Comparison of ENCODE assay signal across 18 mouse cellular contexts in genomic region chr12:110699171-110699547, GRCm38 (mm10). TPM values are rescaled to one million over a fixed set of nuclear protein-coding genes. Genes with fewer than 3 reads are reported as not detected.
A peak's percentile ranks its signal among the peaks of the same experiment; 100 is the strongest.
DNase-seq lines count a peak whose midpoint lies in the region; ATAC-seq and TF ChIP-seq lines count a peak whose summit lies in the region.
"Had no signal": no experiment of that assay in that cellular context is flagged by ENCODE, and none has a peak within 500 bp of the region (broad histone marks: within the 10 kb centered on the region; RNA-seq: fewer than 3 reads in every experiment).

No protein-coding gene starts in this region.

- peak overlapping the region; percentile 73 for H3K9ac ChIP-seq in heart, embryonic 13.5 days
- H3K9ac ChIP-seq in heart, adult 2 months (ENCODE audit: low read depth, low read length) = no peak overlapping the region
- peak overlapping the region; percentile 32 for H3K9ac ChIP-seq in midbrain, embryonic 11.5 days (ENCODE audit: low read length)
- H3K9ac ChIP-seq in midbrain, embryonic 14.5 days (replicated peaks; ENCODE audit: low read length) = no peak overlapping the region
- peak overlapping the region; percentile 40; the same call in 1 of the 2 replicates for H3K9ac ChIP-seq in intestine, embryonic 16.5 days (ENCODE audit: low read depth, low read length)
- H3K9ac ChIP-seq in stomach, embryonic 15.5 days = no peak overlapping the region
- H3K9ac ChIP-seq: embryonic facial prominence, embryonic 12.5 days had no signal

- peak overlapping the region; percentile 54 for H3K4me2 ChIP-seq in heart, embryonic 13.5 days
- H3K4me2 ChIP-seq in midbrain, embryonic 11.5 days = no peak overlapping the region
- no peak overlapping the region for H3K4me2 ChIP-seq in midbrain, embryonic 14.5 days (ENCODE audit: low read length)
- H3K4me2 ChIP-seq in intestine, embryonic 16.5 days (ENCODE audit: low read depth, low read length) = no peak overlapping the region
- H3K4me2 ChIP-seq in stomach, embryonic 15.5 days = peak overlapping the region; percentile 25
- H3K4me2 ChIP-seq: embryonic facial prominence, embryonic 12.5 days had no signal

- peaks cover 8% of the 10 kb centered on the region for H3K36me3 ChIP-seq in heart, embryonic 13.5 days
- H3K36me3 ChIP-seq in heart, adult 2 months (ENCODE audit: control insufficient read depth, insufficient read depth, low read length) = peaks cover 9% of the 10 kb centered on the region
- 0 out of 2 replicates have a peak, but pooled peaks cover 4% of the 10 kb centered on the region for H3K36me3 ChIP-seq in midbrain, embryonic 11.5 days (ENCODE audit: control insufficient read depth, insufficient read depth, low read length)
- peaks cover 8% of the 10 kb centered on the region for H3K36me3 ChIP-seq in midbrain, embryonic 14.5 days (ENCODE audit: control insufficient read depth, insufficient read depth, low read length)
- H3K36me3 ChIP-seq in intestine, embryonic 16.5 days (ENCODE audit: control insufficient read depth, insufficient read depth, low read length) = no peaks in the 10 kb centered on the region
- H3K36me3 ChIP-seq in stomach, embryonic 15.5 days = peaks cover 5% of the 10 kb centered on the region; the same call in 1 of the 2 replicates

- no peak overlapping the region for H3K4me3 ChIP-seq in heart, embryonic 13.5 days
- H3K4me3 ChIP-seq in heart, adult 2 months = no peak overlapping the region
- no peak overlapping the region for H3K4me3 ChIP-seq in midbrain, embryonic 11.5 days (ENCODE audit: low read depth, low read length)
- no peak overlapping the region for H3K4me3 ChIP-seq in midbrain, embryonic 14.5 days (replicated peaks; ENCODE audit: low read depth, low read length)
- H3K4me3 ChIP-seq in intestine, embryonic 16.5 days (ENCODE audit: low read length) = no peak overlapping the region
- no peak overlapping the region for H3K4me3 ChIP-seq in stomach, embryonic 15.5 days (replicated peaks)
- H3K4me3 ChIP-seq: embryonic facial prominence, embryonic 12.5 days had no signal

- no peaks in the 10 kb centered on the region for H3K9me3 ChIP-seq in heart, embryonic 13.5 days
- H3K9me3 ChIP-seq in midbrain, embryonic 11.5 days (ENCODE audit: control insufficient read depth, low read length) = no peaks in the 10 kb centered on the region
- H3K9me3 ChIP-seq in midbrain, embryonic 14.5 days (ENCODE audit: control insufficient read depth, low read length) = no peaks in the 10 kb centered on the region
- no peaks in the 10 kb centered on the region for H3K9me3 ChIP-seq in intestine, embryonic 16.5 days (ENCODE audit: control insufficient read depth, low read length)
- H3K9me3 ChIP-seq in stomach, embryonic 15.5 days = no peaks in the 10 kb centered on the region
- H3K9me3 ChIP-seq: embryonic facial prominence, embryonic 12.5 days had no signal

- WGBS in heart, embryonic 13.5 days = 48% methylated on average over 2 of the region's 2 CpGs
- 38% methylated on average over 2 of the region's 2 CpGs for WGBS in heart, adult 2 months
- WGBS in midbrain, embryonic 11.5 days = 58% methylated on average over 2 of the region's 2 CpGs
- 62% methylated on average over 2 of the region's 2 CpGs for WGBS in midbrain, embryonic 14.5 days
- 44% methylated on average over 2 of the region's 2 CpGs for WGBS in intestine, embryonic 16.5 days
- WGBS in stomach, embryonic 15.5 days = 31% methylated on average over 2 of the region's 2 CpGs

- TF ChIP-seq POLR2A in heart, adult 2 months (IDR thresholded peaks at IDR 0.05; ENCODE audit: insufficient read depth, low read depth, low read length) = no peak

- peaks cover 54% of the 10 kb centered on the region for H3K4me1 ChIP-seq in heart, embryonic 13.5 days
- H3K4me1 ChIP-seq in heart, adult 2 months (ENCODE audit: control insufficient read depth, insufficient read depth, low read length) = peaks cover 4% of the 10 kb centered on the region
- H3K4me1 ChIP-seq in midbrain, embryonic 11.5 days (ENCODE audit: control insufficient read depth, insufficient read depth, low read length) = peaks cover 7% of the 10 kb centered on the region
- peaks cover 11% of the 10 kb centered on the region for H3K4me1 ChIP-seq in midbrain, embryonic 14.5 days (ENCODE audit: control insufficient read depth, insufficient read depth, low read length)
- H3K4me1 ChIP-seq in intestine, embryonic 16.5 days (ENCODE audit: control insufficient read depth, insufficient read depth, low read length) = peaks cover 17% of the 10 kb centered on the region
- H3K4me1 ChIP-seq in stomach, embryonic 15.5 days = peaks cover 21% of the 10 kb centered on the region

- intact Hi-C loops in heart, adult 2 months (cut with DNase I) = no loop called here

- no peak for ATAC-seq in heart, embryonic 13.5 days (ENCODE audit: extremely low read depth, insufficient number of reproducible peaks, low FRiP score, low TSS enrichment)
- ATAC-seq in midbrain, embryonic 11.5 days (ENCODE audit: low FRiP score) = no peak
- ATAC-seq in midbrain, embryonic 14.5 days (ENCODE audit: low FRiP score, low TSS enrichment) = no peak
- ATAC-seq in intestine, embryonic 16.5 days = no peak
- no peak for ATAC-seq in stomach, embryonic 15.5 days (ENCODE audit: insufficient read depth, low FRiP score, low read depth)

- no peaks in the 10 kb centered on the region for H3K27me3 ChIP-seq in heart, embryonic 13.5 days (replicated peaks)
- H3K27me3 ChIP-seq in heart, adult 2 months (ENCODE audit: control insufficient read depth, insufficient read depth, low read length) = no peaks in the 10 kb centered on the region
- no peaks in the 10 kb centered on the region for H3K27me3 ChIP-seq in midbrain, embryonic 11.5 days (ENCODE audit: control insufficient read depth, insufficient read depth, low read length)
- no peaks in the 10 kb centered on the region for H3K27me3 ChIP-seq in midbrain, embryonic 14.5 days (ENCODE audit: control insufficient read depth, insufficient read depth, low read length)
- no peaks in the 10 kb centered on the region for H3K27me3 ChIP-seq in intestine, embryonic 16.5 days (replicated peaks; ENCODE audit: control insufficient read depth, insufficient read depth, low read length)
- no peaks in the 10 kb centered on the region for H3K27me3 ChIP-seq in stomach, embryonic 15.5 days (replicated peaks)
- H3K27me3 ChIP-seq: embryonic facial prominence, embryonic 12.5 days had no signal

- no peak overlapping the region; the same call in 1 of the 2 replicates for H3K27ac ChIP-seq in heart, embryonic 13.5 days (replicated peaks)
- H3K27ac ChIP-seq in heart, adult 2 months = no peak overlapping the region
- H3K27ac ChIP-seq in midbrain, embryonic 11.5 days (ENCODE audit: low read depth, low read length) = no peak overlapping the region
- H3K27ac ChIP-seq in midbrain, embryonic 14.5 days (replicated peaks; ENCODE audit: low read depth, low read length) = no peak overlapping the region
- H3K27ac ChIP-seq in intestine, embryonic 16.5 days (ENCODE audit: low read length) = no peak overlapping the region
- peak overlapping the region; percentile 49; the same call in 1 of the 2 replicates for H3K27ac ChIP-seq in stomach, embryonic 15.5 days
- H3K27ac ChIP-seq: embryonic facial prominence, embryonic 12.5 days had no signal

- no peak for DNase-seq in heart, adult 2 months
- peak; percentile 23 for DNase-seq in midbrain, embryonic 11.5 days (ENCODE audit: low spot score, missing footprints)
- no peak for DNase-seq in midbrain, embryonic 14.5 days
- DNase-seq in right cerebral cortex, postnatal 14 days = no peak
- DNase-seq in layer of hippocampus, adult 9-11 months = no peak
- DNase-seq: cerebellum, adult 9-11 months; heart, postnatal 14 days; kidney, adult 9 months had no signal

- TF ChIP-seq CTCF in heart, adult 2 months (IDR thresholded peaks at IDR 0.05) = no peak

- no peak for TF ChIP-seq EP300 in heart, adult 2 months (IDR thresholded peaks at IDR 0.05; ENCODE audit: insufficient read depth, low read depth, low read length)

- peaks cover 2% of the 10 kb centered on the region; the same call in 1 of the 2 replicates for H3K79me2 ChIP-seq in heart, adult 2 months (replicated peaks; ENCODE audit: control insufficient read depth, insufficient read depth, low read length)

RNA-seq across cellular contexts. Expression of gene Hsp90aa1, which starts 3.4 kb away (rescaled TPM):
- polyA plus RNA-seq in heart, embryonic 13.5 days (2015; fragmentation: Nextera tagmentation; extraction: Ambion mirVana) = 698 and 779 TPM in 2 replicates
- total RNA-seq in heart, adult 2 months (2021) = 100 to 1,000 TPM; 186 to 228 TPM
- polyA plus RNA-seq in heart, adult 2 months (2012; rRNA removed) = 47.5 and 99.5 TPM in 2 replicates
- polyA plus RNA-seq in midbrain, embryonic 11.5 days (2014; fragmentation: Nextera tagmentation; extraction: Ambion mirVana) = 1,541 and 1,584 TPM in 2 replicates
- polyA plus RNA-seq in midbrain, embryonic 14.5 days (2014; fragmentation: Nextera tagmentation; extraction: Ambion mirVana) = 1,408 and 1,565 TPM in 2 replicates
- polyA plus RNA-seq in intestine, embryonic 16.5 days (2015; fragmentation: Nextera tagmentation; extraction: Ambion mirVana) = 679 and 790 TPM in 2 replicates
- polyA plus RNA-seq in stomach, embryonic 15.5 days (2015; fragmentation: Nextera tagmentation; extraction: Ambion mirVana) = 815 and 840 TPM in 2 replicates

RNA-seq across cellular contexts. Expression of gene 1700001K19Rik, which starts 16.7 kb away (rescaled TPM):
- polyA plus RNA-seq in heart, embryonic 13.5 days (2015; fragmentation: Nextera tagmentation; extraction: Ambion mirVana) = not detected in 2 replicates
- not detected for total RNA-seq in heart, adult 2 months (2021)
- polyA plus RNA-seq in heart, adult 2 months (2012; rRNA removed) = 0.12 TPM in 1 of 2 replicates, not detected in the other
- 0.14 and 0.34 TPM in 2 replicates for polyA plus RNA-seq in midbrain, embryonic 11.5 days (2014; fragmentation: Nextera tagmentation; extraction: Ambion mirVana)
- polyA plus RNA-seq in midbrain, embryonic 14.5 days (2014; fragmentation: Nextera tagmentation; extraction: Ambion mirVana) = 0.70 TPM in 1 of 2 replicates, not detected in the other
- polyA plus RNA-seq in intestine, embryonic 16.5 days (2015; fragmentation: Nextera tagmentation; extraction: Ambion mirVana) = not detected in 2 replicates
- polyA plus RNA-seq in stomach, embryonic 15.5 days (2015; fragmentation: Nextera tagmentation; extraction: Ambion mirVana) = 0.14 TPM in 1 of 2 replicates, not detected in the other
- total RNA-seq: heart, postnatal 14 days; layer of hippocampus, postnatal 14 days; liver, adult 2 months; midbrain, postnatal 0 days had no signal
- polyA plus RNA-seq: embryonic facial prominence, embryonic 12.5 days; frontal cortex, adult 2 months; liver, adult 2 months; midbrain, postnatal 0 days; spleen, adult 2 months; thymus, postnatal 0 days had no signal

RNA-seq across cellular contexts. Expression of gene Wdr20, which starts 38.6 kb away (rescaled TPM):
- 14.3 and 14.5 TPM in 2 replicates for polyA plus RNA-seq in heart, embryonic 13.5 days (2015; fragmentation: Nextera tagmentation; extraction: Ambion mirVana)
- total RNA-seq in heart, adult 2 months (2021) = 10 to 100 TPM; 28.6 to 30.9 TPM
- polyA plus RNA-seq in heart, adult 2 months (2012; rRNA removed) = 14.5 and 20.1 TPM in 2 replicates
- 22.9 and 24.7 TPM in 2 replicates for polyA plus RNA-seq in midbrain, embryonic 11.5 days (2014; fragmentation: Nextera tagmentation; extraction: Ambion mirVana)
- 22.1 and 24.0 TPM in 2 replicates for polyA plus RNA-seq in midbrain, embryonic 14.5 days (2014; fragmentation: Nextera tagmentation; extraction: Ambion mirVana)
- polyA plus RNA-seq in intestine, embryonic 16.5 days (2015; fragmentation: Nextera tagmentation; extraction: Ambion mirVana) = 21.1 and 21.7 TPM in 2 replicates
- 24.0 and 25.3 TPM in 2 replicates for polyA plus RNA-seq in stomach, embryonic 15.5 days (2015; fragmentation: Nextera tagmentation; extraction: Ambion mirVana)

Comparison
In these comparisons a context has a peak if more than half of its experiments do, and no peak if none do; other contexts are left out.
1. H3K9ac ChIP-seq: peak in heart, embryonic 13.5 days (single experiment), midbrain, embryonic 11.5 days (single experiment) and intestine, embryonic 16.5 days (single experiment); none in heart, adult 2 months (single experiment), midbrain, embryonic 14.5 days (single experiment) and stomach, embryonic 15.5 days (single experiment).
2. H3K4me2 ChIP-seq: peak in heart, embryonic 13.5 days (single experiment) and stomach, embryonic 15.5 days (single experiment); none in midbrain, embryonic 11.5 days (single experiment), midbrain, embryonic 14.5 days (single experiment) and intestine, embryonic 16.5 days (single experiment).